In genomic region chr6:36388401-36389259, GRCm38 (mm10) we compare ENCODE assay signal across 7 mouse cellular contexts. TPM values are rescaled to one million over a fixed set of nuclear protein-coding genes. Genes with fewer than 3 reads are reported as not detected.
A peak's percentile ranks its signal among the peaks of the same experiment; 100 is the strongest.
DNase-seq lines count a peak whose midpoint lies in the region; ATAC-seq lines count a peak whose summit lies in the region.

No protein-coding gene starts in this region.

- WGBS in forebrain, embryonic 16.5 days = under 1% methylated on average over 36 of the region's 36 CpGs
- under 1% methylated on average over 36 of the region's 36 CpGs for WGBS in midbrain, embryonic 16.5 days

- peak; percentile 72 for ATAC-seq in forebrain, embryonic 16.5 days
- ATAC-seq in midbrain, embryonic 16.5 days = peak; percentile 76

- peak overlapping the region; percentile 78 for H3K4me2 ChIP-seq in forebrain, embryonic 16.5 days (ENCODE audit: low read length)
- H3K4me2 ChIP-seq in midbrain, embryonic 16.5 days (ENCODE audit: low read length) = peak overlapping the region; percentile 81

- no peaks in the 10 kb centered on the region for H3K36me3 ChIP-seq in forebrain, embryonic 16.5 days (ENCODE audit: control insufficient read depth, insufficient read depth)
- no peaks in the 10 kb centered on the region for H3K36me3 ChIP-seq in midbrain, embryonic 16.5 days (ENCODE audit: control insufficient read depth, insufficient read depth, low read length)

- H3K9me3 ChIP-seq in forebrain, embryonic 16.5 days (ENCODE audit: control insufficient read depth, low read length) = no peaks in the 10 kb centered on the region
- H3K9me3 ChIP-seq in midbrain, embryonic 16.5 days (replicated peaks; ENCODE audit: control insufficient read depth, low read length, poor library complexity, severe bottlenecking) = no peaks in the 10 kb centered on the region

- peak overlapping the region; percentile 53 for H3K9ac ChIP-seq in forebrain, embryonic 16.5 days (replicated peaks; ENCODE audit: low read depth, low read length)
- H3K9ac ChIP-seq in midbrain, embryonic 16.5 days (ENCODE audit: low read depth, low read length) = peak overlapping the region; percentile 71

- peak overlapping the region; percentile 54 for H3K4me3 ChIP-seq in forebrain, embryonic 16.5 days (replicated peaks; ENCODE audit: low read length)
- H3K4me3 ChIP-seq in midbrain, embryonic 16.5 days (ENCODE audit: low read depth, low read length) = peak overlapping the region; percentile 54

- H3K27me3 ChIP-seq in forebrain, embryonic 16.5 days (replicated peaks; ENCODE audit: control insufficient read depth, insufficient read depth, low read length) = peaks cover 16% of the 10 kb centered on the region
- H3K27me3 ChIP-seq in midbrain, embryonic 16.5 days (ENCODE audit: control insufficient read depth, insufficient read depth, low read depth, low read length) = peaks cover 4% of the 10 kb centered on the region; the same call in 1 of the 2 replicates

- H3K4me1 ChIP-seq in forebrain, embryonic 16.5 days (replicated peaks; ENCODE audit: control insufficient read depth, insufficient read depth, low read length) = peaks cover 15% of the 10 kb centered on the region
- H3K4me1 ChIP-seq in midbrain, embryonic 16.5 days (ENCODE audit: control insufficient read depth, insufficient read depth, low read length) = peaks cover 4% of the 10 kb centered on the region; the same call in 1 of the 2 replicates

- DNase-seq in layer of hippocampus, postnatal 36 days = peak; percentile 4 to 11
- DNase-seq in layer of hippocampus, postnatal 25 days (ENCODE audit: extremely low spot score in 1 of 2, low spot score in 1 of 2) = no peak
- DNase-seq in embryo, embryonic 10 days (ENCODE audit: low spot score) = peak; percentile 44
- peak; percentile 12 to 31 for DNase-seq in kidney, postnatal 4 days
- no peak for DNase-seq in thymus, postnatal 0 days (ENCODE audit: low spot score)

- H3K27ac ChIP-seq in forebrain, embryonic 16.5 days (ENCODE audit: low read length) = no peak overlapping the region
- H3K27ac ChIP-seq in midbrain, embryonic 16.5 days (ENCODE audit: low read length) = peak overlapping the region; percentile 70

RNA-seq across cellular contexts. Expression of gene Chrm2, which starts 0.7 kb away (rescaled TPM):
- total RNA-seq in layer of hippocampus, postnatal 36 days (2021) = 1 to 10 TPM; 4.3 to 5.1 TPM
- 1 to 10 TPM; 3.6 to 4.5 TPM for total RNA-seq in layer of hippocampus, postnatal 25 days (2021)
- polyA plus RNA-seq in forebrain, embryonic 16.5 days (2015; fragmentation: Nextera tagmentation; extraction: Ambion mirVana) = 2.9 and 3.0 TPM in 2 replicates
- polyA plus RNA-seq in midbrain, embryonic 16.5 days (2015; fragmentation: Nextera tagmentation; extraction: Ambion mirVana) = 8.8 and 10.2 TPM in 2 replicates
- 0.17 and 0.22 TPM in 2 replicates for polyA plus RNA-seq in thymus, postnatal 0 days (2015; fragmentation: Nextera tagmentation; extraction: Ambion mirVana)

Comparison
In these comparisons a context has a peak if more than half of its experiments do, and no peak if none do; other contexts are left out.
1. DNase-seq: peak in layer of hippocampus, postnatal 36 days (2 of 2), embryo, embryonic 10 days (single experiment) and kidney, postnatal 4 days (2 of 2); none in layer of hippocampus, postnatal 25 days (0 of 2) and thymus, postnatal 0 days (single experiment).